Mouse (Mus musculus): ENCODE results near the gene Tigd4. TPM values are rescaled to one million over a fixed set of nuclear protein-coding genes. Genes with fewer than 3 reads are reported as not detected.
"Not testable (repeated sequence)": the region's sequence is repeated elsewhere in the genome, so short reads cannot be mapped to it uniquely, and the experiment has no call there.

Gene Tigd4
- polyA plus RNA-seq (2015; fragmentation: Nextera tagmentation; extraction: Ambion mirVana): 0.21 and 0.31 TPM in 2 replicates

GRCm38 (mm10) chr3:84593274-84593673, at the start of gene Tigd4:
TSS of gene Tigd4 (plus strand) at chr3:84593574.
- no peak within 1 kb of the TSS for H3K4me2 ChIP-seq (ENCODE audit: low read depth, low read length)
- 91% methylated on average over 2 of the region's 2 CpGs for WGBS
- H3K4me1 ChIP-seq (ENCODE audit: control insufficient read depth, insufficient read depth, low read length): peaks cover 8% of the 10 kb centered on the region; the same call in 1 of the 2 replicates

GRCm38 (mm10) chr3:84547177-84547576, 46.2 kb upstream of the Tigd4 start:
- Histone ChIP-seq H3K4me1 (ENCODE audit: control insufficient read depth, insufficient read depth, low read length) (no peaks in the 10 kb centered on the region), H3K36me3 (ENCODE audit: control insufficient read depth, insufficient read depth, low read length) (no peaks in the 10 kb centered on the region), H3K27me3 (ENCODE audit: control insufficient read depth, insufficient read depth, low read length) (no peaks in the 10 kb centered on the region), H3K4me2 (ENCODE audit: low read depth, low read length) (no peak overlapping the region), H3K9me3 (replicated peaks; ENCODE audit: control insufficient read depth, low read length) (no peaks in the 10 kb centered on the region), H3K4me3 (replicated peaks; ENCODE audit: low read length) (no peak overlapping the region), H3K9ac (ENCODE audit: low read length) (no peak overlapping the region), H3K27ac (ENCODE audit: low read length) (no peak overlapping the region)
- no peak for ATAC-seq (ENCODE audit: insufficient read depth, low FRiP score)
- WGBS: 69% methylated on average over 8 of the region's 8 CpGs

More at GRCm38 (mm10) chr3:84593274-84593673, at the start of gene Tigd4:
- H3K9ac ChIP-seq (ENCODE audit: low read length): no peak within 1 kb of the TSS
- ATAC-seq (ENCODE audit: insufficient read depth, low FRiP score): no peak
- no peaks in the 10 kb centered on the region; the same call in 1 of the 2 replicates for H3K27me3 ChIP-seq (ENCODE audit: control insufficient read depth, insufficient read depth, low read length)
- H3K27ac ChIP-seq (ENCODE audit: low read length): no peak within 1 kb of the TSS
- H3K36me3 ChIP-seq (ENCODE audit: control insufficient read depth, insufficient read depth, low read length): no peaks in the 10 kb centered on the region
- no peaks in the 10 kb centered on the region for H3K9me3 ChIP-seq (replicated peaks; ENCODE audit: control insufficient read depth, low read length)
- H3K4me3 ChIP-seq (replicated peaks; ENCODE audit: low read length): no peak within 1 kb of the TSS

GRCm38 (mm10) chr3:84555780-84556179, 37.6 kb upstream of the Tigd4 start:
- no peaks in the 10 kb centered on the region for H3K4me1 ChIP-seq (ENCODE audit: control insufficient read depth, insufficient read depth, low read length)
- no peaks in the 10 kb centered on the region for H3K27me3 ChIP-seq (ENCODE audit: control insufficient read depth, insufficient read depth, low read length)
- ATAC-seq (ENCODE audit: insufficient read depth, low FRiP score): no peak
- H3K27ac ChIP-seq (ENCODE audit: low read length): no peak overlapping the region
- 77% methylated on average over 3 of the region's 3 CpGs for WGBS
- H3K9me3 ChIP-seq (replicated peaks; ENCODE audit: control insufficient read depth, low read length): no peaks in the 10 kb centered on the region
- H3K4me3 ChIP-seq (replicated peaks; ENCODE audit: low read length): no peak overlapping the region
- H3K4me2 ChIP-seq (ENCODE audit: low read depth, low read length): no peak overlapping the region
- H3K36me3 ChIP-seq (ENCODE audit: control insufficient read depth, insufficient read depth, low read length): no peaks in the 10 kb centered on the region
- H3K9ac ChIP-seq (ENCODE audit: low read length): no peak overlapping the region

GRCm38 (mm10) chr3:84558301-84558700, 35.1 kb upstream of the Tigd4 start:
- no peaks in the 10 kb centered on the region for H3K36me3 ChIP-seq (ENCODE audit: control insufficient read depth, insufficient read depth, low read length)
- H3K9me3 ChIP-seq (replicated peaks; ENCODE audit: control insufficient read depth, low read length): no peaks in the 10 kb centered on the region
- WGBS: 94% methylated on average over 3 of the region's 3 CpGs
- no peak overlapping the region for H3K4me3 ChIP-seq (replicated peaks; ENCODE audit: low read length)
- H3K27me3 ChIP-seq (ENCODE audit: control insufficient read depth, insufficient read depth, low read length): no peaks in the 10 kb centered on the region
- H3K9ac ChIP-seq (ENCODE audit: low read length): no peak overlapping the region
- no peaks in the 10 kb centered on the region for H3K4me1 ChIP-seq (ENCODE audit: control insufficient read depth, insufficient read depth, low read length)
- ATAC-seq (ENCODE audit: insufficient read depth, low FRiP score): no peak
- no peak overlapping the region for H3K27ac ChIP-seq (ENCODE audit: low read length)
- no peak overlapping the region for H3K4me2 ChIP-seq (ENCODE audit: low read depth, low read length)

GRCm38 (mm10) chr3:84562911-84563310, 30.5 kb upstream of the Tigd4 start:
- H3K27me3 ChIP-seq (ENCODE audit: control insufficient read depth, insufficient read depth, low read length); H3K9ac ChIP-seq (ENCODE audit: low read length); H3K4me2 ChIP-seq (ENCODE audit: low read depth, low read length); H3K9me3 ChIP-seq (replicated peaks; ENCODE audit: control insufficient read depth, low read length); H3K27ac ChIP-seq (ENCODE audit: low read length); H3K4me1 ChIP-seq (ENCODE audit: control insufficient read depth, insufficient read depth, low read length); ATAC-seq (ENCODE audit: insufficient read depth, low FRiP score); H3K36me3 ChIP-seq (ENCODE audit: control insufficient read depth, insufficient read depth, low read length); H3K4me3 ChIP-seq (replicated peaks; ENCODE audit: low read length): not testable (repeated sequence)
- 90% methylated on average over 2 of the region's 2 CpGs for WGBS

GRCm38 (mm10) chr3:84563415-84563814, 30.0 kb upstream of the Tigd4 start:
- no peak for ATAC-seq (ENCODE audit: insufficient read depth, low FRiP score)
- 84% methylated on average over 4 of the region's 4 CpGs for WGBS
- Histone ChIP-seq H3K4me1 (ENCODE audit: control insufficient read depth, insufficient read depth, low read length) (no peaks in the 10 kb centered on the region), H3K27me3 (ENCODE audit: control insufficient read depth, insufficient read depth, low read length) (no peaks in the 10 kb centered on the region), H3K27ac (ENCODE audit: low read length) (no peak overlapping the region), H3K9ac (ENCODE audit: low read length) (no peak overlapping the region), H3K4me2 (ENCODE audit: low read depth, low read length) (no peak overlapping the region), H3K9me3 (replicated peaks; ENCODE audit: control insufficient read depth, low read length) (no peaks in the 10 kb centered on the region), H3K4me3 (replicated peaks; ENCODE audit: low read length) (no peak overlapping the region), H3K36me3 (ENCODE audit: control insufficient read depth, insufficient read depth, low read length) (no peaks in the 10 kb centered on the region)

GRCm38 (mm10) chr3:84568540-84568939, 24.8 kb upstream of the Tigd4 start:
- no peak for ATAC-seq (ENCODE audit: insufficient read depth, low FRiP score)
- 90% methylated on average over 6 of the region's 6 CpGs for WGBS
- no peaks in the 10 kb centered on the region for H3K9me3 ChIP-seq (replicated peaks; ENCODE audit: control insufficient read depth, low read length)

GRCm38 (mm10) chr3:84569587-84569986, 23.8 kb upstream of the Tigd4 start:
- Histone ChIP-seq H3K4me3 (replicated peaks; ENCODE audit: low read length) (no peak overlapping the region), H3K9me3 (replicated peaks; ENCODE audit: control insufficient read depth, low read length) (no peaks in the 10 kb centered on the region), H3K36me3 (ENCODE audit: control insufficient read depth, insufficient read depth, low read length) (no peaks in the 10 kb centered on the region), H3K27ac (ENCODE audit: low read length) (no peak overlapping the region), H3K27me3 (ENCODE audit: control insufficient read depth, insufficient read depth, low read length) (no peaks in the 10 kb centered on the region), H3K4me1 (ENCODE audit: control insufficient read depth, insufficient read depth, low read length) (peaks cover 7% of the 10 kb centered on the region; the same call in 1 of the 2 replicates), H3K9ac (ENCODE audit: low read length) (no peak overlapping the region), H3K4me2 (ENCODE audit: low read depth, low read length) (no peak overlapping the region)
- WGBS: 69% methylated on average over 6 of the region's 6 CpGs
- ATAC-seq (ENCODE audit: insufficient read depth, low FRiP score): no peak

More at GRCm38 (mm10) chr3:84568540-84568939, 24.8 kb upstream of the Tigd4 start:
- Histone ChIP-seq H3K27me3 (ENCODE audit: control insufficient read depth, insufficient read depth, low read length) (no peaks in the 10 kb centered on the region), H3K4me1 (ENCODE audit: control insufficient read depth, insufficient read depth, low read length) (peaks cover 7% of the 10 kb centered on the region; the same call in 1 of the 2 replicates), H3K4me3 (replicated peaks; ENCODE audit: low read length) (no peak overlapping the region), H3K36me3 (ENCODE audit: control insufficient read depth, insufficient read depth, low read length) (no peaks in the 10 kb centered on the region), H3K27ac (ENCODE audit: low read length) (no peak overlapping the region), H3K9ac (ENCODE audit: low read length) (no peak overlapping the region), H3K4me2 (ENCODE audit: low read depth, low read length) (no peak overlapping the region)

- H3K4me3 ChIP-seq (replicated peaks; ENCODE audit: low read length): no peak overlapping the region
- H3K27me3 ChIP-seq (ENCODE audit: control insufficient read depth, insufficient read depth, low read length): no peaks in the 10 kb centered on the region
- H3K4me2 ChIP-seq (ENCODE audit: low read depth, low read length): no peak overlapping the region
- no peak for ATAC-seq (ENCODE audit: insufficient read depth, low FRiP score)
- no peaks in the 10 kb centered on the region for H3K9me3 ChIP-seq (replicated peaks; ENCODE audit: control insufficient read depth, low read length)
- 82% methylated on average over 3 of the region's 3 CpGs for WGBS
- peaks cover 7% of the 10 kb centered on the region; the same call in 1 of the 2 replicates for H3K4me1 ChIP-seq (ENCODE audit: control insufficient read depth, insufficient read depth, low read length)
- H3K36me3 ChIP-seq (ENCODE audit: control insufficient read depth, insufficient read depth, low read length): no peaks in the 10 kb centered on the region
- H3K27ac ChIP-seq (ENCODE audit: low read length): no peak overlapping the region
- H3K9ac ChIP-seq (ENCODE audit: low read length): no peak overlapping the region
Measured at GRCm38 (mm10) chr3:84570501-84570900, 22.9 kb upstream of the Tigd4 start.
